Mouse (Mus musculus) neural tube, embryonic 12.5 days (tissue): Measurements from ENCODE around the gene Podn. TPM values are rescaled to one million over a fixed set of nuclear protein-coding genes. Genes with fewer than 3 reads are reported as not detected.
"Not testable (repeated sequence)": the region's sequence is repeated elsewhere in the genome, so short reads cannot be mapped to it uniquely, and the experiment has no call there.

Experiments
- ATAC-seq: fragments of 200-750 bp; cut with Nextera tagmentation; 2 replicates; pipeline ENCODE4 v1.8.0; 2017; ENCODE audit warnings: low read depth, mild to moderate bottlenecking, moderate TSS enrichment, moderate library complexity; ENCODE audit not compliant: low FRiP score
- H3K27ac ChIP-seq: fragments of 300-500 bp; sonication (generic); 2 replicates; pipeline ENCODE4 v1.5.1; 2016
- H3K27me3 ChIP-seq: fragments of 300-500 bp; sonication (generic); replicated peaks from 2 replicates; pipeline ENCODE4 v1.6.1; 2016; ENCODE audit warnings: mild to moderate bottlenecking
- H3K36me3 ChIP-seq: fragments of 300-500 bp; sonication (generic); 2 replicates; pipeline ENCODE4 v1.6.1; 2016; ENCODE audit warnings: mild to moderate bottlenecking
- H3K4me1 ChIP-seq: fragments of 300-500 bp; sonication (generic); 2 replicates; pipeline ENCODE4 v1.6.1; 2016
- H3K4me2 ChIP-seq: fragments of 300-500 bp; sonication (generic); replicated peaks from 2 replicates; pipeline ENCODE4 v1.6.1; 2016; ENCODE audit warnings: mild to moderate bottlenecking
- H3K4me3 ChIP-seq: fragments of 300-500 bp; sonication (generic); 2 replicates; pipeline ENCODE4 v1.5.1; 2016
- H3K9ac ChIP-seq: fragments of 300-500 bp; sonication (generic); 2 replicates; pipeline ENCODE4 v1.6.1; 2016; ENCODE audit warnings: mild to moderate bottlenecking
- H3K9me3 ChIP-seq: fragments of 300-500 bp; sonication (generic); 2 replicates; pipeline ENCODE4 v1.6.1; 2016; ENCODE audit warnings: mild to moderate bottlenecking
- WGBS: fragments of 180-500 bp; shearing (Covaris S2); methylation state at CpG from one replicate; pipeline ENCODE4 v1.1.7; 2016; 5-methylcytosine and 5-hydroxymethylcytosine counted together
- polyA plus RNA-seq: library from polyadenylated mRNA; unstranded; fragments of >200 nt; fragmentation: Nextera tagmentation; extraction: Ambion mirVana; gene quantifications from 2 replicates; pipeline ENCODE4 v1.2.1, GENCODE M21; 2016

Podn gene
- polyA plus RNA-seq, 1 experiment from 2014 or later, result 0.20 TPM

GRCm38 (mm10) chr4:108116466-108116865 lies 20.2 kb upstream of the Podn start:
- Histone ChIP-seq H3K4me3 (no peak overlapping the region), H3K27me3 (no peaks in the 10 kb centered on the region), H3K27ac (no peak overlapping the region), H3K36me3 (0 out of 2 replicates have a peak, but pooled peaks cover 3% of the 10 kb centered on the region), H3K4me2 (no peak overlapping the region), H3K9me3 (no peaks in the 10 kb centered on the region), H3K9ac (no peak overlapping the region), H3K4me1 (no peaks in the 10 kb centered on the region)
- no peak for ATAC-seq
- WGBS, result 94% methylated on average over 2 of the region's 2 CpGs

GRCm38 (mm10) chr4:108110706-108111105 lies 14.5 kb upstream of the Podn start:
- no peak overlapping the region for H3K9ac ChIP-seq
- no peaks in the 10 kb centered on the region for H3K27me3 ChIP-seq
- H3K4me1 ChIP-seq, result no peaks in the 10 kb centered on the region
- H3K27ac ChIP-seq, result no peak overlapping the region
- no peak overlapping the region for H3K4me2 ChIP-seq
- ATAC-seq, result no peak
- H3K9me3 ChIP-seq, result no peaks in the 10 kb centered on the region
- WGBS, result 91% methylated on average over 2 of the region's 2 CpGs
- H3K36me3 ChIP-seq, result 0 out of 2 replicates have a peak, but pooled peaks cover 3% of the 10 kb centered on the region
- no peak overlapping the region for H3K4me3 ChIP-seq

GRCm38 (mm10) chr4:108109728-108110127 lies 13.5 kb upstream of the Podn start:
- Histone ChIP-seq H3K27ac (no peak overlapping the region), H3K4me2 (no peak overlapping the region), H3K9ac (no peak overlapping the region), H3K36me3 (0 out of 2 replicates have a peak, but pooled peaks cover 3% of the 10 kb centered on the region), H3K4me1 (no peaks in the 10 kb centered on the region), H3K9me3 (no peaks in the 10 kb centered on the region), H3K27me3 (no peaks in the 10 kb centered on the region), H3K4me3 (no peak overlapping the region)
- ATAC-seq, result no peak
- WGBS, result 95% methylated on average over 7 of the region's 7 CpGs

- Histone ChIP-seq H3K27me3 (no peaks in the 10 kb centered on the region), H3K9me3 (no peaks in the 10 kb centered on the region), H3K4me1 (no peaks in the 10 kb centered on the region), H3K4me2 (no peak overlapping the region), H3K36me3 (no peaks in the 10 kb centered on the region; the same call in 1 of the 2 replicates), H3K27ac (no peak overlapping the region), H3K4me3 (no peak overlapping the region), H3K9ac (no peak overlapping the region)
- 82% methylated on average over 6 of the region's 6 CpGs for WGBS
- ATAC-seq, result no peak
Measured at GRCm38 (mm10) chr4:108092741-108093397, 3.4 kb downstream of the Podn start.

- ATAC-seq, result no peak
Measured at GRCm38 (mm10) chr4:108083993-108084392, 12.3 kb downstream of the Podn start.

GRCm38 (mm10) chr4:108083032-108083735 lies 13.1 kb downstream of the Podn start:
- no peak overlapping the region for H3K4me3 ChIP-seq
- no peaks in the 10 kb centered on the region for H3K9me3 ChIP-seq
- no peaks in the 10 kb centered on the region for H3K36me3 ChIP-seq
- no peak overlapping the region for H3K27ac ChIP-seq
- H3K4me2 ChIP-seq, result no peak overlapping the region
- no peak overlapping the region for H3K9ac ChIP-seq
- ATAC-seq, result no peak
- no peaks in the 10 kb centered on the region for H3K27me3 ChIP-seq
- 81% methylated on average over 6 of the region's 6 CpGs for WGBS
- peaks cover 6% of the 10 kb centered on the region; the same call in 1 of the 2 replicates for H3K4me1 ChIP-seq

More at GRCm38 (mm10) chr4:108083993-108084392, 12.3 kb downstream of the Podn start:
- Histone ChIP-seq H3K4me2 (no peak overlapping the region), H3K4me1 (peaks cover 6% of the 10 kb centered on the region; the same call in 1 of the 2 replicates), H3K9me3 (no peaks in the 10 kb centered on the region), H3K27me3 (no peaks in the 10 kb centered on the region), H3K27ac (no peak overlapping the region), H3K36me3 (no peaks in the 10 kb centered on the region), H3K4me3 (no peak overlapping the region), H3K9ac (no peak overlapping the region)
- 96% methylated on average over 2 of the region's 2 CpGs for WGBS

- Histone ChIP-seq H3K36me3 (no peaks in the 10 kb centered on the region), H3K4me3 (no peak overlapping the region), H3K27ac (no peak overlapping the region), H3K9me3 (no peaks in the 10 kb centered on the region), H3K27me3 (no peaks in the 10 kb centered on the region), H3K4me1 (peaks cover 6% of the 10 kb centered on the region; the same call in 1 of the 2 replicates), H3K4me2 (no peak overlapping the region), H3K9ac (no peak overlapping the region)
- WGBS, result 94% methylated on average over 2 of the region's 2 CpGs
- ATAC-seq, result no peak
Measured at GRCm38 (mm10) chr4:108082401-108082806, 13.8 kb downstream of the Podn start.

- no peak overlapping the region for H3K9ac ChIP-seq
- no peaks in the 10 kb centered on the region for H3K9me3 ChIP-seq
- H3K4me2 ChIP-seq, result no peak overlapping the region
- no peak overlapping the region for H3K27ac ChIP-seq
- 79% methylated on average over 5 of the region's 5 CpGs for WGBS
- H3K4me1 ChIP-seq, result peaks cover 6% of the 10 kb centered on the region; the same call in 1 of the 2 replicates
- no peaks in the 10 kb centered on the region for H3K27me3 ChIP-seq
- H3K36me3 ChIP-seq, result no peaks in the 10 kb centered on the region
- H3K4me3 ChIP-seq, result no peak overlapping the region
- no peak for ATAC-seq
Measured at GRCm38 (mm10) chr4:108080876-108081275, 15.4 kb downstream of the Podn start.

GRCm38 (mm10) chr4:108079762-108080161 lies 16.5 kb downstream of the Podn start:
- no peak overlapping the region for H3K4me3 ChIP-seq
- H3K27me3 ChIP-seq, result no peaks in the 10 kb centered on the region
- peaks cover 6% of the 10 kb centered on the region; the same call in 1 of the 2 replicates for H3K4me1 ChIP-seq
- no peak overlapping the region for H3K4me2 ChIP-seq
- no peak overlapping the region for H3K9ac ChIP-seq
- no peak for ATAC-seq
- no peak overlapping the region for H3K27ac ChIP-seq
- WGBS, result 62% methylated on average over 2 of the region's 2 CpGs
- no peaks in the 10 kb centered on the region for H3K36me3 ChIP-seq
- no peaks in the 10 kb centered on the region for H3K9me3 ChIP-seq

GRCm38 (mm10) chr4:108079191-108079590 lies 17.1 kb downstream of the Podn start:
- H3K27ac ChIP-seq, H3K27me3 ChIP-seq, H3K36me3 ChIP-seq, H3K9me3 ChIP-seq, ATAC-seq, H3K4me2 ChIP-seq, H3K9ac ChIP-seq, H3K4me3 ChIP-seq, H3K4me1 ChIP-seq: not testable (repeated sequence)
- WGBS, result 85% methylated on average over 15 of the region's 15 CpGs

GRCm38 (mm10) chr4:108077224-108077955 lies 18.9 kb downstream of the Podn start:
- 77% methylated on average over 3 of the region's 3 CpGs for WGBS
- H3K4me3 ChIP-seq, result no peak overlapping the region
- H3K27ac ChIP-seq, result no peak overlapping the region
- H3K36me3 ChIP-seq, result no peaks in the 10 kb centered on the region
- no peak for ATAC-seq
- H3K27me3 ChIP-seq, result no peaks in the 10 kb centered on the region
- H3K4me1 ChIP-seq, result peaks cover 6% of the 10 kb centered on the region; the same call in 1 of the 2 replicates
- no peak overlapping the region for H3K4me2 ChIP-seq
- no peaks in the 10 kb centered on the region for H3K9me3 ChIP-seq
- no peak overlapping the region for H3K9ac ChIP-seq

- peaks cover 6% of the 10 kb centered on the region for H3K4me1 ChIP-seq
Measured at GRCm38 (mm10) chr4:108074204-108074823, 21.9 kb downstream of the Podn start.

More at GRCm38 (mm10) chr4:108074204-108074823, 21.9 kb downstream of the Podn start:
- Histone ChIP-seq H3K4me3 (no peak overlapping the region), H3K4me2 (no peak overlapping the region), H3K27ac (no peak overlapping the region), H3K9ac (no peak overlapping the region), H3K9me3 (no peaks in the 10 kb centered on the region), H3K36me3 (no peaks in the 10 kb centered on the region), H3K27me3 (no peaks in the 10 kb centered on the region)
- 87% methylated on average over 3 of the region's 3 CpGs for WGBS
- ATAC-seq, result no peak
